Mouse (Mus musculus) ES-E14 (cell line): ENCODE measurements around the gene Tcn2.
"Not testable (repeated sequence)": the region's sequence is repeated elsewhere in the genome, so short reads cannot be mapped to it uniquely, and the experiment has no call there.

Experiments
- CHD2 ChIP-seq: IDR thresholded peaks from 2 replicates; pipeline ENCODE4 v1.6.1; 2014; ENCODE audit warnings: mild to moderate bottlenecking, low read depth, low read length, inconsistent platforms
- MAFK ChIP-seq: IDR thresholded peaks from 2 replicates; pipeline ENCODE4 v1.6.1; 2014; ENCODE audit warnings: mild to moderate bottlenecking, low read depth, low read length, inconsistent platforms; ENCODE audit not compliant: insufficient read depth
- ZNF384 ChIP-seq: IDR thresholded peaks from 2 replicates; pipeline ENCODE4 v1.6.1; 2012; ENCODE audit warnings: low read depth, low read length, inconsistent platforms

GRCm38 (mm10) chr11:3911440-3911839 lies 20.5 kb downstream of the Tcn2 start:
- TF ChIP-seq MAFK, ZNF384, CHD2: not testable (repeated sequence)
